Mouse (Mus musculus): ENCODE results near the gene St3gal4. TPM values are rescaled to one million over a fixed set of nuclear protein-coding genes. Genes with fewer than 3 reads are reported as not detected.

Gene St3gal4
- polyA plus RNA-seq, 1 experiment from 2014 or later: 20.0 TPM

DNA sequence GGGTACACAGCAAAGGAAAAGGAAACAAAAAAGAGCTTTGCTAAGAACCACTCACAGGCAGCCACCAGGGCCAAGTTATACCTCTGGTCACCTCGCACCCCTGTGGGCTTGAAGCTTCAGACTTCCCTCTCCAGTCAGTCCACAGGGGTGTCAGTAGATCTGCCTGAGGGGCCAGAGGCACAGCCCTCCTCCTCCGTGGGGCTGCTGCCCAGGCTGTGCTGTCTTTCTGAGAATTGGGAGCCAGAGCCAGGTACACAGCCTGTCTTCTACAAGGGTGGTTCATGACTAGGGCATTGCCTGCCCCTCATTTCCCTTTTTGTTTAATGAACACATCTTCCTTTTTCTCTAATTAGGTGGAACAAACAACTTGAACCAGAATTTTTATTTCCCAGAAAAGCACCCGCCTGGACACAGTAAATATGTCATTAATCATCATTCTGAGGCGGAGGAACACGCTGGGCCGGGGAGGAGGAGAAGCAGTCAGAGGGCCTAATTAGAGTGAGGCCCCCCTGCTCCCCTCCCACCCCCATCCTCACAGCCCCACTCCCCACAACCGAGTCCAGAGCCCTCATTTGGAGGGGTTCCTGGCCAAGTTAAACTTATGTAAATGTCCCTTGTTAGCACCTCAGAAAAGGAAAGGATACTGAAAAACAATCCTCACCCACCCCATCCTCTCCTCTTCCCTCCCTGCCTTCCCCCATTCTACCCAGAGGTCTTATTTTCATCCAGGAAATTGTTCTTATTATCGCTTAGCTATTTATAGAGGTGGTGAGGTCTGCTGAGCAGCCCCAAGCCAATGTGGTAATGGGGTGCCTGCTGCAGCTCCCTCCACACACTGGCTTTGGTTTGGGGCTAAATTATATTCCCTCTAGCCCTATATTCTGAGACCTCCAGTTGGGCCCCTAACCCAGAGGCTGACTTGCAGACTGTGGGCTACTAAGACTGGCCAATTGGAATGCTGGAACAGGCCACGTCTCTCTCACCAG, 120.9 kb downstream of the St3gal4 start:
- H3K27me3 ChIP-seq (ENCODE audit: insufficient read depth, low read length): no peaks in the 10 kb centered on the region
- ATAC-seq (ENCODE audit: low FRiP score, low TSS enrichment): no peak
- H3K4me1 ChIP-seq (ENCODE audit: insufficient read depth, low read length): peaks cover 29% of the 10 kb centered on the region
- H3K4me3 ChIP-seq (ENCODE audit: low read length): no peak overlapping the region
- H3K9ac ChIP-seq (replicated peaks; ENCODE audit: low read length): no peak overlapping the region
- no peak overlapping the region for H3K4me2 ChIP-seq (replicated peaks; ENCODE audit: low read depth, low read length)
- 31% methylated on average over 9 of the region's 9 CpGs for WGBS
- H3K9me3 ChIP-seq (ENCODE audit: low read length): no peaks in the 10 kb centered on the region
- H3K27ac ChIP-seq (ENCODE audit: low read length): no peak overlapping the region
- no peaks in the 10 kb centered on the region for H3K36me3 ChIP-seq (ENCODE audit: insufficient read depth, low read length)

Other genes with a start within 250 kb of the St3gal4 start
- 98.4 and 102 TPM in 2 replicates for gene Dcps, start 56.8 kb upstream of the St3gal4 start, polyA plus RNA-seq (2015; fragmentation: Nextera tagmentation; extraction: Ambion mirVana)
- gene Srpr, start 80.9 kb upstream of the St3gal4 start, polyA plus RNA-seq (2015; fragmentation: Nextera tagmentation; extraction: Ambion mirVana): 128 and 130 TPM in 2 replicates
- gene Tirap, start 81.0 kb upstream of the St3gal4 start, polyA plus RNA-seq (2015; fragmentation: Nextera tagmentation; extraction: Ambion mirVana): 11.4 and 11.7 TPM in 2 replicates
- 53.4 and 58.0 TPM in 2 replicates for gene Foxred1, start 91.8 kb upstream of the St3gal4 start, polyA plus RNA-seq (2015; fragmentation: Nextera tagmentation; extraction: Ambion mirVana)
- gene Fam118b, start 148.5 kb upstream of the St3gal4 start, polyA plus RNA-seq (2015; fragmentation: Nextera tagmentation; extraction: Ambion mirVana): 36.3 and 39.8 TPM in 2 replicates
- 33.5 and 33.7 TPM in 2 replicates for gene Rpusd4, start 148.6 kb upstream of the St3gal4 start, polyA plus RNA-seq (2015; fragmentation: Nextera tagmentation; extraction: Ambion mirVana)

Data from kidney, embryonic 16.5 days (tissue).